Mouse (Mus musculus) lung, postnatal 14 days (tissue): ENCODE results near the gene Prkar2a.
"Not testable (repeated sequence)": the region's sequence is repeated elsewhere in the genome, so short reads cannot be mapped to it uniquely, and the experiment has no call there.

Experiments
- DNase-seq: peaks from one replicate; pipeline ENCODE4 v3.0.0; 2021

The Prkar2a gene

DNA sequence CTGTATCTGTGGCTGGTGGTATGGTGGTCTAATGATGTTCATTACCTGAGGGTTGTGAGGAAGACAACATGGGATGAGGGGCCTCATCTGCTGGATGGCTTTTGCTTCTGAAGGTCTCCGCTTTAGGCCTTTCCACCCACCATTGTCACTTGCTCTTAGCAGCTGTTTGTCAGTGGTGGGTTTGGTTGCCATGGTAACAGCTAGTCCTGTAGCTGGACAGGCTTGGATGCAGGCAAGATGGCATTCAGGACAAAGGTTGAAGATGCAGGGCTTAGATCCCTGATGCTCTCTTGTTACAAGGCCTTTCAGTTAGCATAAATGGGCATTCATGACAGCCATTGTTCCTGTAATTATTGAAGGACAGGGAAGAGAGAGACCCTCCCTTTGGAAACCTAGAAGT is at the start of gene Prkar2a:
Prkar2a (plus strand) TSS at position 209 of the 400 bp plus-strand sequence.
- no peak for DNase-seq

DNA sequence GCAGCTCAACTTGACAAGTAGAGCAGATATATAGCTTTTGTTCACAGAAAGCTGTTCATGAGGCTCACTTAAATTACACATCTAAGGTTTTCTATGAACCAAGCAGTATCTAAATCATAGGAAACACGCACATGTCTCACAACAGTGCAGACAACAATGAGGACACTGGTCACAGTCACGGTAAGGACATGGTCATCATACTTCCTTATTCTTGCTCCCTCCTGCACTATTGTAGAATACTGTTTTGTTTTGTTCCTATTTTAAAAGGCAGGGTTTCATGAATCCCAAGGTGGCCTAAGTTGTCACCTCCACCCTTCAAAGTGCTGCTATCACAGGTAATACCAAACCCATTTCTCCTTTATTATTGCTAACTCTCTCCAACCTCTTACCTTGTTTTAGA is 49.3 kb upstream of the Prkar2a start:
- no peak for DNase-seq

- DNase-seq, result peak; percentile 27
Observed at GRCm38 (mm10) chr9:108648166-108648565, 40.9 kb upstream of the Prkar2a start.

DNA sequence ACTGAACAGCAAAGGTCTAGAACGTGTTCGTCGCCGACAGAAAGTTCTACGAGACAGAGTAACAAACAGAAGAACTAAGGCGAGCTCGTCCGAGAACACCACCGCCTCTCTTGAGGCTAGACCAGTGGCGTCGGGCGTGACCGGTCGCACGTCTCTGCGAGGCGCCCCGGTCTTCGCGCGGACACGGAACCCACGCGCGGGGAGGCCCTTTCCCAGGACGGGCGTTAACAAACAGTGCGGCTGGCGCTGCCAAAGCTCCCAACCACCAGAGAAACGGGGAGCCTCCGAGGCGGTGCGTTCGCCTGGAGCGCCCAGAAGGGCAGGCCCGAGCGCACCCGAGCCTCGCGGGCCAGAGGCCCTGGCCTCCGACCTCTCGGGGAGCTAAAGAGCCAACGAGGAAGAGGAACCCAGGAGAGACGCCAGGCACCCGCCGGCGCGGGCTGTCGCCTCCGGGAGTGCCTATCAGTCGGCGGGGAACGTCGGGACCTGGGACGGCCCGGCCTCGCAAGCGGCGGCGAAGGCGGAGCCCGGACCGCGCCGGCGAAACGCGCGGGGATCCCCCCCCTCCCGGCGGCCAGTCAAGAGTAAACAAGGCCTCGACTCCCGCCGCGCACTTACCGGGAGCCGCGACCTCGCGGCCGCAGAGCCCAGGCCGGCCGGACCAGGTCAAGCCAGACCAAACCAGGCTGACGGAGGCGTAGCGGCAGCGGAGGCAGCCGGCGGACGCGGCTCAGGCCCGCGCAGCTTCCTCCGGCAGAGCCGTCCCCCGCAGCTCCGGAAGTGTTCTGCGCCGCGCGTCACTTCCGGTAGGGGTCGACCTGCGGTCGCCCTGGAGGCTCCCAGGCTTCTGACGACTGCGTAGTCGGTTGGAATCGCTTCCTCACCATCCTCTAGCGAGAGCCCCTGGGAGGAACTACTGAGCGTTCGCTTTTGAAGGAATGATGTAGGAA is 40.2 kb upstream of the Prkar2a start, which contains the start of gene Arih2:
Arih2 (minus strand) TSS at position 776 of the 950 bp plus-strand sequence.
- DNase-seq, result peak; percentile 93

GRCm38 (mm10) chr9:108649561-108650440 is 39.3 kb upstream of the Prkar2a start:
- no peak for DNase-seq

GRCm38 (mm10) chr9:108654566-108655464 is 34.3 kb upstream of the Prkar2a start:
- no peak for DNase-seq

GRCm38 (mm10) chr9:108655865-108656264 is 33.2 kb upstream of the Prkar2a start:
- DNase-seq, result not testable (repeated sequence)

DNA sequence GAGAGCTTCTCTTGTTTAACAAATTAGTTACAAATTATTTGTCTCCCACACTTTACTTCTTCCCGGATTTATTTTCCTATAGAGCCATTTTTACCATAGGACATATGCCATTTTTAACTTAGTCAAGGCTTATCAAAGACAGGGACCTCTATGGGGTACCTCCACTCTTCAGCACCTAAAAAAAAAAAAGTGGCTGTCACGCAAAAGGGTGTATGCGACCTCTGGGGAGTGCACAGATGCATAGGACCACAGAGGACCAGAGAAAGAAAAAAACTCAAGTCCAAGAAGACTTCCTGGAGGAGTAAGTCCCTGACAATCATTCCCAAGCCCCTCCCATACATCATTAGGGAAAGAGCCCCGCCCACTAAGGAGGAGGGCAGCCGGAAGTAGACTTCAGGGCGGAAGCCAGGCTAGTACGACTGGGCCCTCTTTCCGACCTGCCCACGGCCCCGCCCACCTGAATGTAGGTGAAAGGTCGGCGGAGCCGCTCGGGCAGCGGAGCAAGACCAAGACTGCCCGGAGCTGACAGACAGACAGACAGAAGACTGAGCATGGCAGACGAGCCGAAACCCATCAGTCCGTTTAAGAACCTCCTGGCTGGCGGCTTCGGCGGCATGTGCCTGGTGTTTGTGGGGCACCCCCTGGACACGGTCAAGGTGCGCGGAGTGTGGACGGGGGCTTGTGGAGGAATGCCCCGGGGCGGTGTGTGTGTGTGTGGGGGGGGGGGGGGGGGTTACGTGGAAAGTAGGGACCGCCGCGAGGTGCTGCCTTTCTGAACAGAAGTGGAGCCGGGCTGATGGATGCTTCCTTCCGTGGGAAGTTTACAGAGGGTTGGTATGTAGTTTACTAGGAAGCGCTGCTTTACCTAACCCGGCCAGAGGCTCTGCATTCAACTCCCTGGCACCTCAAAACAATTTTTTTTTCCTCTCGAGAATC is 27.2 kb upstream of the Prkar2a start, which contains the start of gene Slc25a20:
Slc25a20 (plus strand) TSS at position 412 of the 936 bp plus-strand sequence.
- DNase-seq, result peak; percentile 87

- DNase-seq, result no peak
Observed at GRCm38 (mm10) chr9:108662660-108663059, 26.5 kb upstream of the Prkar2a start.

GRCm38 (mm10) chr9:108669875-108670274 is 19.2 kb upstream of the Prkar2a start:
- no peak for DNase-seq

DNA sequence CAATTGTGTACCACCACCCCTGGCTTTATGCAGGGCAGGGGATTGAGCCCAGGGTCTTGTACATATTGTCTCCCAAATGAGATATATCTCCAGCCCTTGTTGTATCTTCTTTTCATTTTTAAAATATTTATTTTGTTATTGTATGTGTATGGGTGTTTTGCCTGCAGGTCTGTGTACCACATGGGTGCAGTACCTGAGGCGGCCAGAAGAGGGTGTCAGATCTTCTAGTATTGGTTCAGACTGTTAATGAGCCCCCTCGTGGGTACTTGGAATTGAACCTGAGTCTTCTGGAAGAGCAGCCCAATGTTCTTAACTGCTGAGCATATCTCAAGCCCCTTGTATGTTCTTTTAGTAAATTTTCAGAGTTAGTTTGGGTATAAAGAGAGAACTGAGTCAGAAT is 16.0 kb upstream of the Prkar2a start:
- no peak for DNase-seq

GRCm38 (mm10) chr9:108680026-108680425 is 9.1 kb upstream of the Prkar2a start:
- DNase-seq, result no peak

DNA sequence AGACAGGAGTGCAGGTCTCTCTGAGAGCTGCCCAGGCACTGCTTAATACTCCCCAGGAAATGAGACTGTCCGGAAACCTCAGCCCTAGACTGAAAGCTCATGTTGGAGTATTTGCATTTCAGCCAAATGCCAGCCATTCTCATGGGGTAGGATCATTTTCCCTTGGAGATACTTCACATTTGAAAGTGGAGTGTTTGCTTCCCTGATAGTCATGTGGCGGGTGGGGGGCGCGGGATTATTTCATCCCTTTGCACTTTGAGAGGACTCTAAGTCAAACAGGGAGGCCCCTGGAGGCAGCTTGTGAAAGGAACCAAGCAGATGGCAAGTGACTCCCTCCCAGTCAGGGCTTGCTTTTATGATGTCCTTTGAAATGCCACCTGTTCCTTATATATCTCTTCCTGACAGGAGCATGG is 2.6 kb upstream of the Prkar2a start:
- peak; percentile 21 for DNase-seq

DNA sequence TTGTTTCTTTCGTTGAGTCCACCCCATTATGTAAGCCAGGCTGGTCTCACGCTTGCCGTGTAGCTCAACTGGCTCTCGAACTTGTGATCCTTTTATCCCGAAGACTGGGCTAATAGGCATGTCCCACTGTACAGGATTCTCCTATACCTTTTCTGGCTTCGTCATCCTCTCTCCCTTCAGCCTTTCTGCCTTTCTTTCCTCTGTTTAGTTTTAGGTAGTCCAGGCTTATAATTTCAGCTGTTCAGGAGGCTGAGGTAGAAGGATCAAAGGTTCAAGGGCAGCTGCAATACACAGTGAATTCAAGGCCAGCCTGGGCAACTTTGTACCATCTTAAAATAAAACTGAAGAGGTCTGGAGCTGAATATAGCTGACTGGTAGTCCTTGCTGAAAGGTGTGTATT is 1.9 kb upstream of the Prkar2a start:
- DNase-seq, result no peak

DNA sequence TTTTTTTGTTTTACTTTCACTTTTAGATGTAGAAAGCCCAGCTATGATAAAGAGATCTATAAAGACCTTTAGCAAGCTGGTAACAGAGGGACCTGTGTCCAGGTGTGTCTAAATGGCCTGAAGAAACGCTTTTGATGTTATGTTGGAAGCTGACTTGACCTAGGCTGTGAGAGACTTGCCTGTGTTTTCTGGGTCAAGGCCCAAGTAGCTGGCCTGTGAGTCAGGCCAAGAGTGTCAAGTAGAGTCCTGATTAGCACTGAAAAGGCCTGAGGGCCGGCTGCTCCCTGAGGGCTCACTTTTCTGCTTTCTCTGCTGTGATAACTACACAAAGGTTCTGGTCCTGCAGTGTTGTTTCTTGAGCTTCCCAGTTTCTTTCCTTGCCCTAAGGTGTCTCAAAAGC is 1.4 kb upstream of the Prkar2a start:
- DNase-seq, result no peak

GRCm38 (mm10) chr9:108688451-108688850 is 663 bp upstream of the Prkar2a start:
- peak; percentile 70 for DNase-seq

DNA sequence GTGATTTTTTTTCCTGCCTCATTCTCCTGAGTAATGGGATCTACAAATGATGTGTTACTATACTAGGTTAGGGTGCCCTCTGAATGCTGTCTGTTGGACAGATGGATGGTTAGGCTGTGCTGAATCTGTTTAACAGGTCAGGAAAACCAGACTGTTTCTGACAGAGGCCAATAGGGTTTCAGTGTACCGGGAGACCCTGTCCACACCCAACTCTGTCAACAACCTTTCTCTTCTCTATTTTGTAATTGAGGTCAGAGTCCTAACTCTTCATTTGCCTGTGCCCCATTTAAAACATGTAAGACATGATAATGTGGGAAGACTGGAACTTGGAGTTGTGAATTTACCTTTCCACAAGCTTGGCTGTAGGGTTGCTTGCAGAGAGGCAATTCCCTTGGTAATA is 879 bp downstream of the Prkar2a start:
- DNase-seq, result no peak

DNA sequence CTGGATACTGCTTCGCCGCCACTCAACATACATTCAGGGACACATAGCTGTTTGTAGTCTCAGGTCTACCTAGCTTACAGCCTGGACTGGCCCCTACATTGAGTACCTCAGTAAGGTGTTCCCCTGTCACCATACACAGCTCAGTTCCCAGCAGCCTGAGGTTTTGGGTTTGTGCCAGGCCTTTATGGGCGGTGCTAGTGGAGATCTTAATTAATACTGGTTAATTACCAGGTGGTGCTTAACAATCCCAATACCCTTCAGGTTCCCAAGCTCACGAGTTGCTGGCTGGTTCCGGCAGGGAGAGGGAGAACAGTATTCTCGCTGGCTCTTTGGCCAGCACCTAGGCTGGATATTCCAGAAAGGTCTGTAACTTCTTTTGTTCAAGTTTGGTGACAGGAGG is 1.8 kb downstream of the Prkar2a start:
- no peak for DNase-seq

- DNase-seq, result no peak
Observed at GRCm38 (mm10) chr9:108691371-108691770, 2.3 kb downstream of the Prkar2a start.

DNA sequence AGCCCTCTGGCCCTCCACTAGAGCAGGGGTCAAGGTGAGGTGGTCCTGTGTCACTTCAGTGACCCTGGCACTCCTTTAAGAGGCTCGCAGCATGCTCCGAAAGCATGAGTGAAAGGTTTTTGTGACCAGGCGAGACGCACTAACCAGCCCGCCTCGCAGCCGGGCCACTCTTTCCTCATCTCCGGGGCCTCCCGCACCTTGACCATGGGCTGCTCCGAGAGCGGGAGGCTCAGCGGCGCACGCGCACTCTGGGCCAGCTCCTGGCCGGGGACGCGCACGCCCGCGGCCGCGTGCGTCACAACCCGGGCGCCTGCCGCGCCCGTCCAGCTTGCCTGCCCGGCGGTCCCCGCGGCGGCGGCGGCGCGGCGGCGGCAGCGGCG is 2.7 kb downstream of the Prkar2a start:
- DNase-seq, result peak; percentile 90
